Mouse (Mus musculus): ENCODE data around the gene Dnah7a. TPM values are rescaled to one million over a fixed set of nuclear protein-coding genes. Genes with fewer than 3 reads are reported as not detected.
"Not testable (repeated sequence)": the region's sequence is repeated elsewhere in the genome, so short reads cannot be mapped to it uniquely, and the experiment has no call there.

The Dnah7a gene
- polyA plus RNA-seq, 1 experiment from 2014 or later, result 9.4 TPM

GRCm38 (mm10) chr1:53467325-53467670, 239.3 kb downstream of the Dnah7a start:
- Histone ChIP-seq H3K9ac (replicated peaks) (no peak overlapping the region), H3K9me3 (no peaks in the 10 kb centered on the region), H3K4me2 (replicated peaks) (no peak overlapping the region), H3K27ac (no peak overlapping the region), H3K4me1 (replicated peaks) (no peaks in the 10 kb centered on the region), H3K4me3 (replicated peaks) (no peak overlapping the region), H3K36me3 (no peaks in the 10 kb centered on the region), H3K27me3 (no peaks in the 10 kb centered on the region)
- 85% methylated on average over 2 of the region's 2 CpGs for whole genome bisulfite sequencing
- ATAC-seq, result no peak

GRCm38 (mm10) chr1:53466524-53467324, 239.9 kb downstream of the Dnah7a start:
- H3K27ac ChIP-seq; H3K4me1 ChIP-seq (replicated peaks); H3K9ac ChIP-seq (replicated peaks); H3K9me3 ChIP-seq; H3K36me3 ChIP-seq; H3K27me3 ChIP-seq; H3K4me2 ChIP-seq (replicated peaks); H3K4me3 ChIP-seq (replicated peaks); ATAC-seq: not testable (repeated sequence)
- WGBS, result 72% methylated on average over 4 of the region's 4 CpGs

- 79% methylated on average over 3 of the region's 3 CpGs for WGBS
- not testable (repeated sequence) for H3K4me3 ChIP-seq (replicated peaks); H3K27me3 ChIP-seq; ATAC-seq; H3K27ac ChIP-seq; H3K36me3 ChIP-seq; H3K9me3 ChIP-seq; H3K9ac ChIP-seq (replicated peaks); H3K4me1 ChIP-seq (replicated peaks); H3K4me2 ChIP-seq (replicated peaks)
Measured at GRCm38 (mm10) chr1:53439173-53439572, 267.4 kb downstream of the Dnah7a start.

GRCm38 (mm10) chr1:53432433-53432832, 274.2 kb downstream of the Dnah7a start:
- not testable (repeated sequence) for H3K4me3 ChIP-seq (replicated peaks); H3K9me3 ChIP-seq; H3K4me1 ChIP-seq (replicated peaks); H3K27me3 ChIP-seq; H3K36me3 ChIP-seq; H3K4me2 ChIP-seq (replicated peaks); H3K9ac ChIP-seq (replicated peaks); ATAC-seq; H3K27ac ChIP-seq
- 77% methylated on average over 2 of the region's 2 CpGs for WGBS

- WGBS, result 85% methylated on average over 3 of the region's 3 CpGs
- no peak overlapping the region for H3K27ac ChIP-seq
- no peak for ATAC-seq
- no peaks in the 10 kb centered on the region for H3K9me3 ChIP-seq
- no peaks in the 10 kb centered on the region for H3K36me3 ChIP-seq
- no peak overlapping the region for H3K9ac ChIP-seq (replicated peaks)
- no peaks in the 10 kb centered on the region for H3K4me1 ChIP-seq (replicated peaks)
- no peaks in the 10 kb centered on the region for H3K27me3 ChIP-seq
- H3K4me3 ChIP-seq (replicated peaks), result no peak overlapping the region
- no peak overlapping the region for H3K4me2 ChIP-seq (replicated peaks)
Measured at GRCm38 (mm10) chr1:53405803-53406325, 300.7 kb downstream of the Dnah7a start.

- H3K4me2 ChIP-seq (replicated peaks), result peak overlapping the region; percentile 5
- not testable (repeated sequence) for H3K27me3 ChIP-seq; H3K4me1 ChIP-seq (replicated peaks); H3K9ac ChIP-seq (replicated peaks); ATAC-seq; H3K27ac ChIP-seq; H3K4me3 ChIP-seq (replicated peaks); H3K9me3 ChIP-seq; H3K36me3 ChIP-seq
- WGBS, result 33% methylated on average over 21 of the region's 21 CpGs
Measured at GRCm38 (mm10) chr1:53393936-53394760, 312.4 kb downstream of the Dnah7a start.

- Histone ChIP-seq H3K36me3 (no peaks in the 10 kb centered on the region), H3K4me2 (replicated peaks) (no peak overlapping the region), H3K27ac (no peak overlapping the region), H3K4me1 (replicated peaks) (no peaks in the 10 kb centered on the region), H3K9me3 (0 out of 2 replicates have a peak, but pooled peaks cover 2% of the 10 kb centered on the region), H3K4me3 (replicated peaks) (no peak overlapping the region), H3K9ac (replicated peaks) (no peak overlapping the region), H3K27me3 (no peaks in the 10 kb centered on the region)
- WGBS, result 93% methylated on average over 10 of the region's 14 CpGs
- ATAC-seq, result no peak
Measured at GRCm38 (mm10) chr1:53388762-53389161, 317.8 kb downstream of the Dnah7a start.

- ATAC-seq, result no peak
- Histone ChIP-seq H3K4me2 (replicated peaks) (no peak overlapping the region), H3K36me3 (no peaks in the 10 kb centered on the region), H3K27me3 (no peaks in the 10 kb centered on the region), H3K4me1 (replicated peaks) (no peaks in the 10 kb centered on the region), H3K27ac (no peak overlapping the region), H3K9me3 (0 out of 2 replicates have a peak, but pooled peaks cover 2% of the 10 kb centered on the region), H3K4me3 (replicated peaks) (no peak overlapping the region), H3K9ac (replicated peaks) (no peak overlapping the region)
- 70% methylated on average over 6 of the region's 6 CpGs for WGBS
Measured at GRCm38 (mm10) chr1:53384085-53384688, 322.4 kb downstream of the Dnah7a start.

GRCm38 (mm10) chr1:53377731-53378130, 328.9 kb downstream of the Dnah7a start:
- WGBS, result 68% methylated on average over 3 of the region's 3 CpGs
- Histone ChIP-seq H3K4me3 (replicated peaks) (no peak overlapping the region), H3K9me3 (no peaks in the 10 kb centered on the region), H3K4me1 (replicated peaks) (0 out of 2 replicates have a peak, but pooled peaks cover 3% of the 10 kb centered on the region), H3K4me2 (replicated peaks) (no peak overlapping the region), H3K27ac (no peak overlapping the region), H3K9ac (replicated peaks) (no peak overlapping the region), H3K27me3 (no peaks in the 10 kb centered on the region), H3K36me3 (no peaks in the 10 kb centered on the region)
- no peak for ATAC-seq

GRCm38 (mm10) chr1:53375965-53376364, 330.6 kb downstream of the Dnah7a start:
- H3K4me1 ChIP-seq (replicated peaks); H3K9me3 ChIP-seq; H3K27ac ChIP-seq; H3K4me2 ChIP-seq (replicated peaks); ATAC-seq; H3K36me3 ChIP-seq; H3K4me3 ChIP-seq (replicated peaks); H3K27me3 ChIP-seq; H3K9ac ChIP-seq (replicated peaks): not testable (repeated sequence)
- 86% methylated on average over 2 of the region's 2 CpGs for WGBS

GRCm38 (mm10) chr1:53358988-53359387, 347.6 kb downstream of the Dnah7a start:
- Histone ChIP-seq H3K9ac (replicated peaks) (no peak overlapping the region), H3K27ac (no peak overlapping the region), H3K4me3 (replicated peaks) (no peak overlapping the region), H3K4me2 (replicated peaks) (no peak overlapping the region), H3K9me3 (no peaks in the 10 kb centered on the region), H3K27me3 (no peaks in the 10 kb centered on the region), H3K36me3 (no peaks in the 10 kb centered on the region), H3K4me1 (replicated peaks) (no peaks in the 10 kb centered on the region)
- no peak for ATAC-seq
